Mouse (Mus musculus) forebrain, embryonic 13.5 days (tissue): ENCODE results near the gene Sbno2. TPM values are rescaled to one million over a fixed set of nuclear protein-coding genes. Genes with fewer than 3 reads are reported as not detected.
"Not testable (repeated sequence)": the region's sequence is repeated elsewhere in the genome, so short reads cannot be mapped to it uniquely, and the experiment has no call there.

Source experiments
- ATAC-seq: fragments of 200-750 bp; cut with Nextera tagmentation; 2 replicates; pipeline ENCODE4 v1.8.0; 2017
- H3K27ac ChIP-seq: fragments of 300-500 bp; sonication (generic); 2 replicates; pipeline ENCODE4 v1.5.1; 2015; ENCODE audit warnings: inconsistent platforms, mild to moderate bottlenecking, moderate library complexity
- H3K27me3 ChIP-seq: fragments of 300-500 bp; sonication (generic); 2 replicates; pipeline ENCODE4 v1.6.1; 2015; ENCODE audit warnings: mild to moderate bottlenecking, inconsistent platforms
- H3K36me3 ChIP-seq: fragments of 300-500 bp; sonication (generic); 2 replicates; pipeline ENCODE4 v1.6.1; 2015; ENCODE audit warnings: mild to moderate bottlenecking, inconsistent platforms; ENCODE audit not compliant: poor library complexity, severe bottlenecking
- H3K4me1 ChIP-seq: fragments of 300-500 bp; sonication (generic); 2 replicates; pipeline ENCODE4 v1.6.1; 2015; ENCODE audit warnings: inconsistent platforms
- H3K4me2 ChIP-seq: fragments of 300-500 bp; sonication (generic); 2 replicates; pipeline ENCODE4 v1.6.1; 2015; ENCODE audit warnings: inconsistent platforms, mild to moderate bottlenecking, moderate library complexity
- H3K4me3 ChIP-seq: fragments of 300-500 bp; sonication (generic); 2 replicates; pipeline ENCODE4 v1.5.1; 2015; ENCODE audit warnings: mild to moderate bottlenecking, inconsistent platforms
- H3K9ac ChIP-seq: fragments of 300-500 bp; sonication (generic); 2 replicates; pipeline ENCODE4 v1.6.1; 2015; ENCODE audit warnings: mild to moderate bottlenecking, inconsistent platforms
- H3K9me3 ChIP-seq: fragments of 300-500 bp; sonication (generic); replicated peaks from 2 replicates; pipeline ENCODE4 v1.6.1; 2016; ENCODE audit warnings: inconsistent platforms
- WGBS: fragments of 180-500 bp; shearing (Covaris S2); methylation state at CpG from one replicate; pipeline ENCODE4 v1.1.7; 2015; 5-methylcytosine and 5-hydroxymethylcytosine counted together
- polyA plus RNA-seq: library from polyadenylated mRNA; unstranded; fragments of >200 nt; fragmentation: Nextera tagmentation; extraction: Ambion mirVana; gene quantifications from 2 replicates; pipeline ENCODE4 v1.2.1, GENCODE M21; 2015

Gene Sbno2
- polyA plus RNA-seq, 1 experiment from 2014 or later: 11.6 TPM

- Histone ChIP-seq H3K27me3 (no peaks in the 10 kb centered on the region), H3K9ac (no peak overlapping the region), H3K9me3 (no peaks in the 10 kb centered on the region), H3K4me3 (no peak overlapping the region), H3K4me2 (no peak overlapping the region), H3K27ac (no peak overlapping the region), H3K4me1 (no peaks in the 10 kb centered on the region), H3K36me3 (peaks cover 72% of the 10 kb centered on the region)
- 73% methylated on average over 23 of the region's 23 CpGs for WGBS
- no peak for ATAC-seq
These were observed 41.3 kb downstream of the Sbno2 start for GRCm38 (mm10) chr10:80063877-80064650.

GRCm38 (mm10) chr10:80063104-80063503 lies 42.3 kb downstream of the Sbno2 start:
- Histone ChIP-seq H3K36me3 (peaks cover 82% of the 10 kb centered on the region), H3K4me1 (no peaks in the 10 kb centered on the region), H3K4me3 (no peak overlapping the region), H3K27me3 (no peaks in the 10 kb centered on the region), H3K4me2 (no peak overlapping the region), H3K27ac (no peak overlapping the region), H3K9me3 (no peaks in the 10 kb centered on the region), H3K9ac (no peak overlapping the region)
- WGBS: 93% methylated on average over 5 of the region's 5 CpGs
- no peak for ATAC-seq

- 83% methylated on average over 30 of the region's 30 CpGs for WGBS
- Histone ChIP-seq H3K36me3 (peaks cover 74% of the 10 kb centered on the region), H3K27me3 (no peaks in the 10 kb centered on the region), H3K27ac (no peak overlapping the region), H3K9me3 (no peaks in the 10 kb centered on the region), H3K4me3 (no peak overlapping the region), H3K9ac (no peak overlapping the region), H3K4me2 (no peak overlapping the region), H3K4me1 (peaks cover 18% of the 10 kb centered on the region)
- ATAC-seq: no peak
These were observed 47.6 kb downstream of the Sbno2 start for GRCm38 (mm10) chr10:80057683-80058326.

GRCm38 (mm10) chr10:80056976-80057682 lies 48.2 kb downstream of the Sbno2 start:
- whole genome bisulfite sequencing: 93% methylated on average over 27 of the region's 27 CpGs
- Histone ChIP-seq H3K27ac (no peak overlapping the region), H3K36me3 (peaks cover 67% of the 10 kb centered on the region)

DNA sequence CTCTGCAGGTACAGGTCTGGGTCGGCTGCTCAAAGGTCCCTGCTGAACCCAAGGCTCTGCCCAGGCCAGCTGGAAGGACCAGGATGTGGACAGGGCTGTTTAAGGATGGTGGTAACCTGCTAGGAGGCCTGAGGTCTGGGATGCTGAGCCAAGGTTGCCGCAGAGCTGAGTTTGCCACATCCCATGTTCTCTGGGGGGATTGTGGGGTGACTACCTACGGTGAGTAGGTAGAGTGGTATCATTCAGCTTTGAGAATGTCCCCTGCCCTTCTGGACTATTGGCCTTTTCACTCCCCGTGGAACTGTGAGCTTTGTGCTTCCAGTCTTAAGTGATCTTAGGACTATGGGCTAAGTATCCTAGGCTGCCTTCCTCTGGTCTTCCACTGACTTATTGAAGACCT lies 48.9 kb downstream of the Sbno2 start:
- Histone ChIP-seq H3K4me1 (peaks cover 18% of the 10 kb centered on the region), H3K9ac (no peak overlapping the region), H3K4me2 (no peak overlapping the region), H3K27ac (no peak overlapping the region), H3K9me3 (no peaks in the 10 kb centered on the region), H3K4me3 (no peak overlapping the region), H3K27me3 (no peaks in the 10 kb centered on the region), H3K36me3 (peaks cover 62% of the 10 kb centered on the region)
- WGBS: 95% methylated on average over 4 of the region's 4 CpGs
- ATAC-seq: no peak

More at GRCm38 (mm10) chr10:80056976-80057682, 48.2 kb downstream of the Sbno2 start:
- Histone ChIP-seq H3K9me3 (no peaks in the 10 kb centered on the region), H3K4me1 (peaks cover 18% of the 10 kb centered on the region), H3K4me2 (no peak overlapping the region), H3K27me3 (no peaks in the 10 kb centered on the region), H3K4me3 (no peak overlapping the region), H3K9ac (no peak overlapping the region)
- no peak for ATAC-seq

- WGBS: 90% methylated on average over 9 of the region's 10 CpGs
- H3K4me2 ChIP-seq: no peak overlapping the region
These were observed 49.5 kb downstream of the Sbno2 start for GRCm38 (mm10) chr10:80055891-80056290.

GRCm38 (mm10) chr10:80055364-80055763 lies 50.0 kb downstream of the Sbno2 start:
- peak overlapping the region; percentile 85 for H3K4me3 ChIP-seq
- no peaks in the 10 kb centered on the region for H3K9me3 ChIP-seq
- no peak for ATAC-seq
- peak overlapping the region; percentile 84 for H3K4me2 ChIP-seq
- peaks cover 18% of the 10 kb centered on the region for H3K4me1 ChIP-seq
- no peaks in the 10 kb centered on the region for H3K27me3 ChIP-seq
- 84% methylated on average over 5 of the region's 5 CpGs for WGBS
- peaks cover 51% of the 10 kb centered on the region for H3K36me3 ChIP-seq
- peak overlapping the region; percentile 94 for H3K9ac ChIP-seq
- no peak overlapping the region for H3K27ac ChIP-seq

More at GRCm38 (mm10) chr10:80055891-80056290, 49.5 kb downstream of the Sbno2 start:
- Histone ChIP-seq H3K9ac (no peak overlapping the region), H3K27ac (no peak overlapping the region), H3K4me1 (peaks cover 18% of the 10 kb centered on the region), H3K27me3 (no peaks in the 10 kb centered on the region), H3K9me3 (no peaks in the 10 kb centered on the region), H3K4me3 (no peak overlapping the region), H3K36me3 (peaks cover 56% of the 10 kb centered on the region)
- no peak for ATAC-seq

- H3K27me3 ChIP-seq, ATAC-seq, H3K9me3 ChIP-seq: not testable (repeated sequence)
- H3K27ac ChIP-seq: 0 out of 2 replicates have a peak overlapping the region, but pooled peaks have one; percentile 96
- peak overlapping the region; percentile 85 for H3K4me3 ChIP-seq
- H3K36me3 ChIP-seq: peaks cover 46% of the 10 kb centered on the region
- 48% methylated on average over 3 of the region's 3 CpGs for WGBS
- H3K4me1 ChIP-seq: peaks cover 18% of the 10 kb centered on the region
- H3K4me2 ChIP-seq: peak overlapping the region; percentile 84
- peak overlapping the region; percentile 94 for H3K9ac ChIP-seq
These were observed 50.5 kb downstream of the Sbno2 start for GRCm38 (mm10) chr10:80054911-80055310.

- Histone ChIP-seq H3K36me3 (peaks cover 38% of the 10 kb centered on the region), H3K27me3 (no peaks in the 10 kb centered on the region), H3K4me1 (peaks cover 18% of the 10 kb centered on the region), H3K9ac (peak overlapping the region; percentile 94), H3K9me3 (no peaks in the 10 kb centered on the region), H3K4me2 (peak overlapping the region; percentile 84), H3K4me3 (peak overlapping the region; percentile 85), H3K27ac (peak overlapping the region; percentile 96)
- 2% methylated on average over 73 of the region's 77 CpGs for WGBS
- peak; percentile 50 for ATAC-seq
These were observed 51.2 kb downstream of the Sbno2 start for GRCm38 (mm10) chr10:80053831-80054815.

GRCm38 (mm10) chr10:80053259-80053780 lies 52.1 kb downstream of the Sbno2 start:
- H3K27me3 ChIP-seq: no peaks in the 10 kb centered on the region
- ATAC-seq: peak; percentile 97

DNA sequence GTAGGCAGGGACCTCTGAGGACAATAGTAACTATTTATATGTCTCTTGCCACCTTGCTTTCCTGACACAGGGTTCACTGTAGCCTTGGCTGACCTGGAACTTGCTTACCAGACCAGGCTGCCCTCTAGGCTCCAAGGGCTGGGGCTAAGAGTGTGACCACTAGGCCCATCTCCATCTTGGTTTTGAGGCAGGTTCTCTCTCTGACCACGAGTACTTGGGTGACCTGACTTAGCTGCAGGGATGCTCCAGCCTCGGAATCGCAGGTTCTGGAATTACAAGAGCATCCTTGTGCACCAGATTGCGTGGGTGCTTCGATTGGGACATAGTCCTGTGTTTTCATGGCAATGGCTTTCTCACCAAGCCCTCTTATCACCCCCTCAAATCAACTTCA lies 53.0 kb downstream of the Sbno2 start:
- ATAC-seq: no peak
- Histone ChIP-seq H3K9me3 (no peaks in the 10 kb centered on the region), H3K27me3 (no peaks in the 10 kb centered on the region), H3K4me2 (no peak overlapping the region), H3K9ac (no peak overlapping the region), H3K27ac (no peak overlapping the region), H3K36me3 (peaks cover 21% of the 10 kb centered on the region), H3K4me3 (no peak overlapping the region), H3K4me1 (peaks cover 30% of the 10 kb centered on the region)
- WGBS: 84% methylated on average over 5 of the region's 5 CpGs

More at GRCm38 (mm10) chr10:80053259-80053780, 52.1 kb downstream of the Sbno2 start:
- Histone ChIP-seq H3K4me2 (peak overlapping the region; percentile 84), H3K36me3 (peaks cover 30% of the 10 kb centered on the region), H3K27ac (peak overlapping the region; percentile 96), H3K9me3 (no peaks in the 10 kb centered on the region), H3K4me1 (peaks cover 20% of the 10 kb centered on the region), H3K9ac (peak overlapping the region; percentile 94), H3K4me3 (peak overlapping the region; percentile 85)
- WGBS: under 1% methylated on average over 47 of the region's 47 CpGs
